Mouse (Mus musculus): ENCODE results near the gene Scn3a.

DNA sequence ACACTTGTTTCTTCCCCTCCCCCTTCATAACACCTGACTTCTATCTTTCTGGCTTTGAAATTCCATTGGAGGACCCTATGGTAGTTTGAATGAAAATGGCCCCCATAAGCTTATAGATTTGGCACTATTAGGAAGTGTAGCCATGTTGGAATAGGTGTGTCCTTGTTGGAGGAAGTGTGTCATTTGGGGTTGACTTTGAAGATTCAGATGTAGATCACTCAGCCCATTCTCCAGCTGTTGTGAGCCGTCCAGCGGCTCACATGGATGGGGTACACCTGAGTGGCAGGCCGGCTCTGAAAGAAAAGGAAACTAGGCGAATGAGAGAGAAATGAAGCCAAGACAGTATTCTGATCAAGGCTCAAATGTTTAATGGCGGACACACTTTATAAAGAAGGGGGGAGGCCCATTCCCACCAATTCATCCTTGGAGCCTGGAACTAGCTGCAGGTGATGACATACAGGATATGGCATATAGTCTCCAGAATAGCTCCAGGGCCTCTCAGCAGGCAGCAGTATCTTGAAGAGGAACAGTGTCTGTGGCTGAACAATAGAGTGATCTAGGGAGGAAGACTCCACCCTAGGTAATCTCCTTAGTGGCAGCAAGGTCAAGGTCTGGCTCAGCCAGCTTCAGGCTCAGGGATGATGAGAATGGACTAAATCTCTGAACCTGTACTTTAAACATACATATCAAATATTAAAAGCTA is 118.2 kb downstream of the Scn3a start:
- TF ChIP-seq CTCF (IDR thresholded peaks at IDR 0.05; ENCODE audit: low read depth) (no peak), EP300 (optimal IDR thresholded peaks at IDR 0.05) (no peak)
